Mouse (Mus musculus) T-helper 1 cell (primary cell): ENCODE measurements around the gene Lrcol1.

Experiments used
- in situ Hi-C: fragments of 300-600 bp; cut with MboI, MseI; formaldehyde crosslinking; loops from one replicate; pipeline ENCODE4 v1.15.1; 2025; ENCODE audit warnings: high pct_unique_total_duplicates

Gene Lrcol1

GRCm38 (mm10) chr5:110386371-110387330 is 42.1 kb downstream of the Lrcol1 start:
- in situ Hi-C loops: no loop called here

- in situ Hi-C loops: no loop called here
Observed at GRCm38 (mm10) chr5:110387332-110387731, 42.8 kb downstream of the Lrcol1 start.

- in situ Hi-C loops: no loop called here
Observed at GRCm38 (mm10) chr5:110390631-110391030, 46.1 kb downstream of the Lrcol1 start.

GRCm38 (mm10) chr5:110392727-110393126 is 48.2 kb downstream of the Lrcol1 start:
- in situ Hi-C loops: no loop called here

- in situ Hi-C loops: no loop called here
Observed at GRCm38 (mm10) chr5:110395006-110395661, 50.6 kb downstream of the Lrcol1 start.

GRCm38 (mm10) chr5:110401101-110401500 is 56.6 kb downstream of the Lrcol1 start:
- in situ Hi-C loops: no loop called here

GRCm38 (mm10) chr5:110402557-110402956 is 58.0 kb downstream of the Lrcol1 start:
- in situ Hi-C loops: no loop called here

GRCm38 (mm10) chr5:110403931-110404330 is 59.4 kb downstream of the Lrcol1 start:
- in situ Hi-C loops: no loop called here
